Mouse (Mus musculus): ENCODE results near the gene Sh2d4b.
A peak's percentile ranks its signal among the peaks of the same experiment; 100 is the strongest.

Gene Sh2d4b

DNA sequence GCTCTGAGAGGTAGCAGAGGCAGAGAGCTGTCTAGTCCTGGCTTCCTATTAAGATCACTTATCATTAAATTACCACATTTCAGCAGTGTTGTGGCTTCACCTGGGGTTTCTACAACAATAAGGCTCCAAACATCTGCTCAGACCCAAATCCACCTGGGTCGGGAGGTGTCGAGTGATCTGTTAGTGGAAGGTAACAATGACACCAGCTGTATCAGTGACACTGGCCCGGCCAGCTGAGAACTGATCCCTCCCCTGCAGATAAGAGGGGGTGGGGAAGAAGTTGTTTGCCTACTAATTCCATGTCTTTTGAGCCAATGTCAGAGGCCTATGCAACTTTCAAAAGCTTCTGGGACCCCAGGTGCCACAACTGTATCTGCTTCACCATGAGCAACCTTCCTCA, at the start of gene Sh2d4b:
Sh2d4b (minus strand) TSS at position 71 of the 400 bp plus-strand sequence.
- no peak for DNase-seq

DNA sequence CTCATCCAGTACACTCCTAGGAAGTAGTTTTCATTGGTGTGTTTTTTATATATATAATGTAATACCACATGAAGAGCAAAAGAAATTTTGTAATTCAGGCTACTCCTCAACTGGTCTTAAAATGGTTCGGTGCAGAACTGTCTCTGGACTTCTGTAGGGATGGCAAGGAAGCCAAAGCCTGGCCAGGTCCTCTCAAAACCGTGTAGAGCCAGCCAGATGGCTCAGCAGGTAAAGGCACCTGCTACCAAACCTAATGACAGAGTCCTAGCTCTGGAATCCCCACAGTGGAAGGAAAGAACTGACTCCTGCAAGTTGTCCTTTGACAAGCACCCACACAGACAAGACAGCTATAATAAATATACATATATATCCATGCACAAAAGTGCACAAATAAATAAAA, 49.4 kb upstream of the Sh2d4b start:
- DNase-seq, result no peak

DNA sequence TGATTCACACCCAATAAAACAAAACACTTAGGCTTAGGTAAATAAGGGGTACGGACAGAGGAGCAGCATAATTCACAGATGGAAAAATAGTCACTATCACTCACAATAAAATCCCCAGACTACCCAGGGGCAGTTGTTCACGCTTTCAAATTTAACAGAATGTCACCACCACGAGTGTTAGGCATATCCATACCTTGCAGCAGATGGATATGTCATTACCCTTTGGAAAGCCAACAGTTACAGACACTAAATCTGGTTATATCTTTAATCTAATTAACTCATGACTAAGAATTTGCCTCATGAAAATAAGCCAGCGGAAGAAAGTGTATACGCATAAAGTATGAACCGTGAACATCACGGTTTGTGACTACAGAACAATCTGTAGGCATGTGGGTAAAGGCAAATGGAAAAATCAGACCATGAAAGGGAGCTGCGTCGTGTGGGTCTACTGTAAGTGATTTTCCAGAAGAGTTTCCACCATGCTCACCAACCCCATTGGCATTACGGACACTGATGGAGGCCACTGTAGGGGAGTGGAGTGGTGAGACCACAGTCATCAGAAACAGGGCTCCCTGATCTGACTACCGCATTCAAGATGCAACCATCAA, 45.4 kb upstream of the Sh2d4b start:
- no peak for DNase-seq

DNA sequence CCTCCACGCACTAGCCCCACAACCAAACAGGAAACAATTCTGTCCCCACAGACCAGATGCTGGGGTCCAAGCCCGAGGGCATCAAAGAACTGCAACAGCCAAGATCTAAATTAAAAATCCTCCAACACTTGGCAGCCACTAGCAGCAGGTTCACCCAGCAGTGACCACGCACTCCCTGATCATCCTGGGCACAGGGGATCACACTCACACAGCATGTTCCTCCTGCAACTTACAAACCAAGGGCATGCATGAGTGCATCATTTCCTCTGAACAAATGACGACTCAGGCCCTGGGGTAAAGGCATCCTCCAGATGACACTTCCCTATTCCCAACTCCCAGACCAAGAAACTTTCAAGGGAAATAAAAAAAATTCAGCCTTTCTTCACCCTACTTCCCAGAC, 44.0 kb upstream of the Sh2d4b start:
- no peak for DNase-seq

DNA sequence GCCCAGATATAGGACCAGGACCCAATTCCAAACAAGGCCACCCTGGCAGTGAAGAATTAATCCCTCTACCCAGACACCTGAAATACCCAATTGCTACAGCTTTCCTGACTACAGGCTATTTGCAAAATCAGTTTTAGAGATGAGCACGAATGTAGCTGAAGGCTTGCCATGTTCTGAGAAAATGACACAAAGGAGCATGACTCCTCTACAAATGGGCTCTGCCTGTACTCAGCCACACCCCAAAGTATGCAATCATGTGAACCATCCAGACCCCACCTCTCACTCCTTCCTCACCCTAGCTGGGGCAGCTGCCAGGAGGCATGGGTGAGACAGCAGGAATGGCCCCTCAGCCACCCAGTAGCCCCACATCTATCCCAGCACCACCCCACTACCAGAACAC, 42.4 kb upstream of the Sh2d4b start:
- DNase-seq, result no peak

DNA sequence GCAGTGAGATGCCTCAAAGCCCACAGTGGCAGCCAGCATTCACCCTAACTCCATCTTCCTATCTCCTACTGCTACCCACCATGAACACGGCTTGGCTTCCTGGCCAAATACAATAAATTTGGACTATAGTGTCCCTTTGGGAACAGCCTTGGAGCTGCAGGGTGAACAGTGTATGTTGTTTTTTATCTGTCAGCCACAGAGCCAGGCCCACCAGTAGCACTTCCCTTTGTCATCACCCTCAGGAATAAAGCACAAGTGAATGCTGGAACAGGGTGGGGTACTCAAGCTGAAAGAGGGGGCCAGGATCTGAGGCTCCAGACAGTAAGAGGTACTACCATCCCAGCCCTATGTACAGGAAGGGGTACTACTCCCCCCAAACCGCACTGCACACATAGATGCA, 42.0 kb upstream of the Sh2d4b start:
- DNase-seq, result no peak

DNA sequence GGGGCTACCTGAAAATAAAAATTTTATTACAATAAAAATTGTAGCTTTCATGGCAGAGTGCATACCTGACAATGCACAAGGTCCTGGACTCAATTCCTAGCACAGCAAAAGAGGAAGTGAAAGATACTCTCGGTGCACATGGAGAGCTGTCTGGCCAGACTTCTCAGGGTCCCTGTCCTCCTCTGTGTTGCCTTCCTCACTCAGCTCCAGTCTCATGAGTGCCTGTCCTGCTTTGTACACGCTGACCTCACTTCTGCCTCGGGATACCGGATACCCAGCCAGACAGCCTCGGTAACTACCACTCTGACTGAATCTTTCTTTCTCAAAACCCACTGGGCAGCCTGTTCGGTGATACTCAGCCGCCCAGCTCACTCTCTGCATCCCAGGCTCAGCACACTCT, 40.3 kb upstream of the Sh2d4b start:
- no peak for DNase-seq

DNA sequence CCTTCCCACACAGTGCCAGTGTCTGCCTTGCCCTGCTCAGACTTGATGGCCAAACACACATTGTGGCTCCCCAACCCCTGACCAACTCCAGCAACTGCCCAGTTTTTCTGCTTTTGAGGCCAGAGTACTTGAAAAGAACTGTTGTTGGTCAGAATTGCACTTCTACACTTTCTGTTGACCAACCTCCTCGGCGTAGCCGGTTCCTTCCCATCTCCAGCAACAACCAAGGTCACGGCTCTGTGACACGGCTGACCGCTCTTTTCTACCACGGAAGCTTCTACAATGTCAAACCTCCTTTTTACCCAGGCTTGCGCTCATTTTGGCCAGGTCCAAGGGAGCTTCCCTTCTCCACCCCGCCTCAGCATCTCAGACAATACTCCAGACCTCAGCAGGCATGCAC, 39.2 kb upstream of the Sh2d4b start:
- DNase-seq, result peak; percentile 39 to 67

DNA sequence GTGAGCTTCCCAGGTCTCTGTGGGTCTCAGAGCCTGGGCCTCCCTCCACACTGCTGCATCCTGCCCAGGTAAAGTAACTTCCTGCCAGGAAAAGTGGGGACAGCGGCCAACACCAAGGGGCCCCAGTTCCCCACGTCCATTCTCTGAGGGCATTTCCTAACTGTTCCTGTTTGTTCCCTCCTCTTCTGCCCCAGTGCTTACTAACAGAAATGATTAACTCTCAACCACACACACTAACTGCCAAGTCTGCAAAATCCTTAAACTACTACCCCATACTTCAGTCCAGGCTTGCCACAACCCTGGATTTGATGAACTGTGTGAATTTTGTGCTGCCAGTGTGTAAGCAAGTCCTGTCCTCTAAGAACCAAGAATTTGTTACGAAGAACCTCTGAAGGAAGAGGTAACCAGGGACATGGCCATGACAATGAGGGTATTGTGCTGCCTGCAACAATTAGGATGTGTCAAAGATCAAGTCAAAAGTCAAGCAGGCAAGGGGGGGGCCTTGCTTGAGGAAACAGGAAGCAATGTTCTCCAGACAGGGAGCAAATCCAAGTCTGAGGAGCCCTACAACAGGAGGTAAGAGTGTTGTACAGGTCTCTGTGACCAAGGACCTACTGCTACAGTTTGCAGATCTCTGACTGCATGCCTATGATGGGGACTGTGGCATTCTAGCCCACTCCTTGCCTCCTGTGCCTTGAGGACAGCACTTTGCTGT, 38.2 kb upstream of the Sh2d4b start:
- peak; percentile 62 to 69 for DNase-seq

DNA sequence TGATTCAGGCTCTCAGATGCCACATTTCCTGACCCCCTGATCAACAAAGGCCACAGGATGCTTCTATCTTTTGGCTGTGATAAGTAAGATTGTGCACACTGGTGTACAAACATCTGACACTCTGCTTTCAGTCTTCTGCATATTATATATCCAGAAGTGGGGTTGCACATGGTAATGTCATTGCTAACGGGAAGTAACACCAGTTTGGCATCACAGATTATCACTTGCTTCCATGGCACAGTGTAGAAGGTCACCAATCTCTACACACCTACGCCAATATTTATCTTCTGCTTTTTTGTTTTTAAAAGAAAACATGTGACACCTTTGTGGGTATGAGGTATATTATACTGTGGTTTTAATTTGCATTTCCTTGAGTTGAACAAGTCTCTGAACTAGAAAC, 36.9 kb upstream of the Sh2d4b start:
- DNase-seq, result no peak

DNA sequence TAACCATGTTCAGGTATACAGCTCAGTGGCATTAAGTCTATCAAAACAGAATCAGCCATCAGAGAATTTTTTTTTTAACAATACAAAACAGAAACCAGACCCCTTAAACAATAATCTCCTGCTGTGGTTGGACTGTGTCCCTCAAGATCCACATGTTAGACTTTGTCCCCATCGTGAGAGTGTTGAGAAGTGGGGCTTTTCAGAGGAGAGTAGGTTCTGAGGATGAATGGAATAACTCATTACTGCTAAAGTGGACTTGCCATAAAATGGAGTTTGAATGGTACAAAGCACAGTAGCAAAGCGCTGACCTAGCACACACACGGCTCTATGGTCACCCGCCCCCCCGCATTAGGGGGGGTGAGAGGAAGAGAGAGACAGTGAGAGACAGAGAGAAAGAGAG, 35.8 kb upstream of the Sh2d4b start:
- no peak for DNase-seq

DNA sequence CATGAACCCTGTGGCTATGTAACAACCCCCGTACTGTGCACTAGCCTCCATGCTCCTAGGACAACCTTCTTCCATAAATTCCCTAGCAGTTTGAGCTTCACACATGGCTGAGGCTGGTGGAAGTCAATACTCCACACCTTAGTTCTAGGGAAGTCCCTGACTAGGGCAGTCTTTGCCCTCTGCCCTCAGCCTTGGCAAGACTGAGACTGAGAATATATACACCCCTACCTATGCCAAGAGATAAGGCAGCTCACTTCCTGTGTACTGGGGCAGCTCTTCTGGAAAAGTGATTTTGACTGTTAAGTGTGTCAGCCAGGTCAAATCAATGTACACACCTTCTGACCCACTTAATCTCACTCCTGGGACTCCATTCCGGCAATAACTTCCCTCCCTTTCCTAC, 34.0 kb upstream of the Sh2d4b start:
- no peak for DNase-seq

DNA sequence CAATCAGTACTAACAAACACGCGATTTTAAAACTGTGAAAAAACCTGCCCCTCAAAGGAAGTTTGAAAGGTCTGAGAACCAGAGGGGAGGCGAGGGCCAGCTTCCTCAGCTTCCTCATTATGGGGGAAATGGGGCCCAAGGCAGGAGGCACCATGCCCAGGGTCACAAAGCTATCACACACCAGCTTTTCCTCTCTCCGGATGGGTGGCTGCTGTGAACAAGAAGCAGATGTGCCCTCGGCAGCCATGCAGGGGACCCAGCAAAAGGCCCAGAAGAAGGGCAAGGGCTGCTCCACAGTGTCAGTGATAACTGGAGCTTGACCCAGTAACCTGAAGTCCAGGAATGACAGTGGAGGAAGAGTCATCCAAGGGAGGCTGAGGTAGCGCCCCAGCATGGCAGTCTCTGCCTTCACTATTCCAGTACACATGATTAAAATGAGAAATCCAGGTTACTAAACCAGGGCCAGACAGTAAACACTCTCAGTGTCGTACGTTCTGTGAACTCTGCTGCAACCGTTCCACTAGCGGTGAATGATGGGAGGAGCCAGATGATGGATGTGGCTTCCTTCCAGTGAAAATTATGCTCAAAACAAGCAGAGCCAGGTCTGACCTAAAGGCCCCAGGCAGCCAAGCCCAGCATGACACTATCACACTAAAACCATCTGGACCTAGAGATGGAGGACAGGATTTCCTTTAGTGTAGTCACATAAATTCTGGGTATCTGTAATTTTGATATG, 31.5 kb upstream of the Sh2d4b start:
- peak; percentile 35 to 61 for DNase-seq

DNA sequence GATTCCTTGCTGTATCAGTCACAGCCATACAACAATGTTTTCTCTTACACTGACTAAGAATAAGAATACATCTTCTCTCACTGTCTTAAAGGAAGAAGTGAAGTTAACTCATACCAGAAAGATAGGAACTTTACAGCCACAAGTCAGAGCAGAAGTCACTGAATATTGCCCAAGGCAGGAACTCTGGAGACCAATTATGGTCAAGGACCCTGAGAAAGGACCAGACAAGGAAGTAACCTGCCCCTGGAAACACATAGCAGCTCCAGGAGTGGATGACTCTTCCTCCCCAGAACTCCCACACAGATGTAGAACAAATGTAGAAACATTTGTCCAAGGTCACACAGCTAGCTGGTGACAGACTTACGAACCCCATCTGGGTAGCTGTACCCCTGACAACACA, 28.2 kb upstream of the Sh2d4b start:
- DNase-seq, result no peak

DNA sequence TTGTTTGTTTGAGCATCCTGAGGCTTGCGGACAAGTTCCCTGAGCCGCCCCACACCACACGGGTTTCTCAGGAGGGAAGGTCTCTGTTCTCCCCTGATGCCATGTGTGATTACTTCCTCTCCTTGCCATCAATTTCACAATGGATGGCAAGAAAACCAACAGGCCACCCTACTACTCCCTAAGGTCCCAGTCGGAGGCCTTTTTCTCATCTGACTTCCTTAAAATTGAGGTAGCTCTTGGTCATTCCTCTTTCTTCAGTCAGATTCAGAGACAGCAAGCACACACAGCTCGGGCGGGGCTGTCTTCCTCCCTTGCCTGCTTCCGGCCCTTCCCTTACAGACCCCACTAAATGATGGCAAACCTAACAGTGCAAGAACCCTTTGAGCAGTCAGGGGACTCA, 26.5 kb upstream of the Sh2d4b start:
- DNase-seq, result no peak

DNA sequence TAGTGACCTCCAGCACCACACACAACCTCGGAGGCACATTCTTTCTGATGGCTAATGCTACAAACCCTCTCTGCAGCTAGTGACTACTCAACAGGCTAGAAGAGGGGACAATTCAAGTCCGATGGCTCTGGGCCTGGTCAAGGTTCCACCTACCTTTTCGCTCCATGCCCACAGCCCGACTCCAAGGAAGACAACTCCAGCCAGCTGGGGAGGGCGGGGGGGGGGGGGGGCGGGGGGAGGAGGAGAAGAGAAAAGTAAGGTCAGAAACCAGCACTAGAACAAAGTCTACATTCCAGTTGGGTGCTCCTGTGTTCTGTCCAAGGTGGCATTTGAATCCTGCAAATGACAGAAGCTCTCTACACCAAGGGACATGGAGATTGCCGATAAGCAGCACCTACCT, 25.4 kb upstream of the Sh2d4b start:
- no peak for DNase-seq

DNA sequence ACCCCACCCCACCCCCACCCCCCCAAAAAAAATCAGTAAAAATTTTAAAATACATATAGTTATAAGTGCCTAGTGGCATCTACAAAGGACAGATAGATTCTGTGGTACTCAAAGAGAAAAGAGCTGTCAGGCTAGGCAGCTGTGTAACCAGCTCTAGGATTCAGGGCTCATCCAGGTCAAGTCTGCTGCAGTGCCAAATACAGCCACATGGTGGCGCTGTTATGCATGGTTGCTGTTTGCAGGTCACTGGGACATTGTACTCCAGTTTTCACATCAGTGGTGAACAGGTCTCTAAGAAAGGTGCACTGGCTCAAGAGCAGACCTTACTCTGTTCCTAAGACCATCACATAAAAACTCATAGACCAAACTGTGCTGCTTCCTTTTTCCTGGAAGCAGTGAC, 24.6 kb upstream of the Sh2d4b start:
- peak; percentile 96 to 97 for DNase-seq

DNA sequence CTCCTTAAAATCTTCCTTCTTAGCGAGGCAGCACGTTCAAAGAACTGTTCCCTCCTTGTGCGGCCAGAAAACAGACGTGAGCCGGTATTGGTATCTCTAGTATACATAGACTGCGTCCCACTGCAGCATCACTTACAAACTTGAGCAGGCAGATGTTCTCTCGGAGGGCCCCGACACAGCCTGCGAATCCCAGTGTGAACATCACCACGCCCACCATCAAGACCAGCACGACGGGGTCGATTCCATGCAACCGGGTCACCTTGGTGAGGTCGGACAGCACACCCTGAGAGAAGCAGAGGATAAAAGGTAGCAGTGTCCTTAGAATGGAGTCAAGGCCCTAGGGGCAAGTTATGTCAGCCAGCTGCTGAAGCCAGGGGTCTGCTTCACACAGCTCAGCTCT, 23.6 kb upstream of the Sh2d4b start:
- no peak for DNase-seq

DNA sequence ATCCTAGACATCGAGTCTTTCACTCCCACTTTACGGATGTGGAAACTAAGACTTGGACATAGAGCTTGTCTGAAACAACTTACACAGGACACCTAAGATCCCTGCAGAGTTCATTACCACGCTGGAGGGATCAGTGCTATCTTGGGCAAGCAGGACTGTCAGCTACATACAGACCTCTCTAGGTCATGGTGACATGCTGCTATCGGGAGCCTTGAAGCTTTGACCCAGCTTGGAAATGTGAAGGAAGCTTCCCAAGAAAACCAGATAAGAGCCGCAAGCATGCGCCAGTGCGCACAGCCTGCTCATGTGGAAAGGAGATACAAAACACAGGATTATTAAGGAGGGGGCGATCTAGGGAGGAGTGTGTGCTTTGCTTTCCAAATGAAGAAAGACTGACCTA, 22.8 kb upstream of the Sh2d4b start:
- no peak for DNase-seq

DNA sequence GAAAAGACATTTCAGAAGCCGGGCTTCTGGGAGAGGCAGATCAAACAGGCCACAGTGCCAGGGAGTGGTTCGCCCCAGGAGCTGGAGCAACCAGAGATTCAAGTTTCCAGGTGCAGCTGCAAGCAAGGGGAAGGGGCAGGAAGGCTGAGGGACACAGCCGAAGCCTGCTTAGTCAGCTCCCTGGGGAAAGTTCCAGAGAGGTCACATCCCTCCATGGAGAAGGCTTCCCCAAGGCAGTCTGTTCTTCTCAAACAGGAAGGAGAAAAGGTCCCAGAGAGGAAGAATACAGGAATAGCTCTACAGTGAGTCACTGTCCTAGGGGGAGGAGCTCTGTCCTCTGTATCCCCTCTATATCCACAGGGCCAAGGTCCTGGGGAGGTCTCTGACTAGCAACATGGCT, 21.6 kb upstream of the Sh2d4b start:
- DNase-seq, result peak; percentile 49 to 61

DNA sequence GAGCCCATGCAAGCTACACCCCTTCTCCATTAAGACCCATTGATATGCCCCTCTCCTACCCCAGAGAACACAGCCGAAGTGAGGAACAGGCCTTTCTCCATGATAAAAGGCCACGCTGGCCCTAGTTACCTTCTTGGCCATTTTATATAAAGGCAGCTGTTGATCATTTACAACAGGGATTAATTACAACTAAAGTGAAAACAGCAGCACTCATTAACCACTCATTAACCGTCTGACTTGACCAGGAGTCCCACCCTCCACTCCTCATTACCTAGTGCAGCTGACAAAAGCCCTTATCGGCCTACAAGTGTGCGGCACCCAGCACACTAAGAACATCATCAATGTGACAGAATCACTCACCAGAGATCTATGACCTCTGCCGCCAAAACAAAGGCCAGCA, 20.6 kb upstream of the Sh2d4b start:
- DNase-seq, result no peak

DNA sequence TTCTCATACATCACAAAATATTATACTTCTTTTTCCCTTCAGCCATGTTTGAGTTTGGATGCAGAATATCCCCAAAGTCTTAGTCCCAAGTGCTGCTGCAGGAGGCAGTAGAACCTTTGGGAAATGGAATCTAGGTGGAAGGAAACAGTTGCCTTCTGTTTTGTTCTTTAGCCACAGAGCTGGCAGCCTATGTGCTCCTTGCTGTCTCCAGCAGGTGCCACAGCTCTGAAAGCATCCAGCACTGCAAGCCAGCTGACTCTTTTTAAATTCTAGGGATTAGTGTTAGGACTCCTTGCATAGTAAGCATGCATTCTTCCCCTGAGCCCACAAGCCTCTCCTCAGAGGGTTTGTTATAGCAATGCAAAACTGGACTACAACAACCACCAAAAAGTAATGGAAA, 18.5 kb upstream of the Sh2d4b start:
- no peak for DNase-seq

DNA sequence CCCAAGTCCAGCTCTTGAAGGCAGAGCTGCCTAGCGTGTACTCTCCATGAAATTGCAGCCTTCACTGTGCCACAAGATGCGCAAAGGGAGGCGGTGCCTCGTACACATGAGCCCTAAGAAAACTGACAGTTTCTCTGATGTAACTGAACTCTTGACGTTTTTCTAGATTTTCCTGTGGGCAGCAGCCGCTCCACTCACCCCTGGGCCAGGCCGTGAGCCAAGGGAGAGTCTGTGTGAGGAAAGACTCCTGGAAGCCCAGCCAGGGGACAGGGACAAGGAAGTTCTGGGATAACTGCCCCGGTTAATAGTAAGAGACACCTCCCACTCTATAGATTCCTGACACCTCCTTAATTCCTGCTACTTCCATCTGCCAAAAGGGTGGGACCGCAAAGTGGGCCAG, 15.7 kb upstream of the Sh2d4b start:
- DNase-seq, result no peak

DNA sequence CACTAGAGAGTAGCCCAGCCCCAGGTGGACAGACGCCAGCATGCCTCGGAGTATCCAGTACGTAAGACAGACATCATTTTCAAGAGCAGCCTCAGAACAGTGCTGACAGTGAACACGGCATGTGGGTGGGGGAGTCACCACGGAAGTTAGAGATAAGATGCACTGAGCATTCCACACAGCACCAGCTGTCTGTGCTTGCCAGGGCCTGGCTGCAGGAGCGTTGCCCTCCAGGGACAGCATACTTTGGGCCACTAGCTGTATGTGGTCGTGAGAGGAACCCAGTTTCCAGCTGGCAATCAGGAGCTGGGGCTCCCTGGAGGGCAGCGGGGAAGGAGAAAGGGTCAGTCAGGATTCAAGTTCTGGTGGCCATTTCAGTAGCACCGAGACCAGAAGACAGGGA, 13.7 kb upstream of the Sh2d4b start:
- no peak for DNase-seq

All from kidney, postnatal 4 days (tissue).